Mouse (Mus musculus) heart, embryonic 11.5 days (tissue): ENCODE measurements at regions not wholly inside any gene's neighbourhood (a gene's known extent, or its start where the extent isn't known, plus 50 kb on each side); places are given as distances from the start of the nearest gene placed in this dataset.

Source experiments
- ATAC-seq: fragments of 200-750 bp; cut with Nextera tagmentation; replicated peaks from 2 replicates; pipeline ENCODE4 v1.8.0; 2017; ENCODE audit warnings: moderate library complexity; ENCODE audit not compliant: insufficient number of reproducible peaks, low FRiP score, low TSS enrichment
- H3K27ac ChIP-seq: fragments of 300-500 bp; sonication (generic); 2 replicates; pipeline ENCODE4 v1.5.1; 2014; ENCODE audit warnings: mild to moderate bottlenecking, low read depth, low read length
- H3K27me3 ChIP-seq: fragments of 300-500 bp; sonication (generic); 2 replicates; pipeline ENCODE4 v1.6.1; 2014; ENCODE audit warnings: mild to moderate bottlenecking, low read length, mixed read lengths; ENCODE audit not compliant: control insufficient read depth, insufficient read depth
- H3K36me3 ChIP-seq: fragments of 300-500 bp; sonication (generic); 2 replicates; pipeline ENCODE4 v1.6.1; 2014; ENCODE audit warnings: mild to moderate bottlenecking, low read length, moderate library complexity, mixed read lengths; ENCODE audit not compliant: control insufficient read depth, insufficient read depth
- H3K4me1 ChIP-seq: fragments of 300-500 bp; sonication (generic); 2 replicates; pipeline ENCODE4 v1.6.1; 2014; ENCODE audit warnings: low read length; ENCODE audit not compliant: control insufficient read depth, insufficient read depth
- H3K4me2 ChIP-seq: fragments of 300-500 bp; sonication (generic); 2 replicates; pipeline ENCODE4 v1.6.1; 2014; ENCODE audit warnings: mild to moderate bottlenecking, moderate library complexity
- H3K4me3 ChIP-seq: fragments of 300-500 bp; sonication (generic); 2 replicates; pipeline ENCODE4 v1.5.1; 2014; ENCODE audit warnings: low read depth, low read length
- H3K9ac ChIP-seq: fragments of 300-500 bp; sonication (generic); 2 replicates; pipeline ENCODE4 v1.6.1; 2014; ENCODE audit warnings: mild to moderate bottlenecking, low read depth, low read length, moderate library complexity
- H3K9me3 ChIP-seq: fragments of 300-500 bp; sonication (generic); replicated peaks from 2 replicates; pipeline ENCODE4 v1.6.1; 2016; ENCODE audit warnings: low read length; ENCODE audit not compliant: control insufficient read depth
- WGBS: fragments of 180-500 bp; shearing (Covaris S2); extraction: QIAGEN DNeasy Blood & Tissue Kit; methylation state at CpG from one replicate; pipeline ENCODE4 v1.1.7; 2014; ENCODE audit not compliant: insufficient replicate concordance; 5-methylcytosine and 5-hydroxymethylcytosine counted together

DNA sequence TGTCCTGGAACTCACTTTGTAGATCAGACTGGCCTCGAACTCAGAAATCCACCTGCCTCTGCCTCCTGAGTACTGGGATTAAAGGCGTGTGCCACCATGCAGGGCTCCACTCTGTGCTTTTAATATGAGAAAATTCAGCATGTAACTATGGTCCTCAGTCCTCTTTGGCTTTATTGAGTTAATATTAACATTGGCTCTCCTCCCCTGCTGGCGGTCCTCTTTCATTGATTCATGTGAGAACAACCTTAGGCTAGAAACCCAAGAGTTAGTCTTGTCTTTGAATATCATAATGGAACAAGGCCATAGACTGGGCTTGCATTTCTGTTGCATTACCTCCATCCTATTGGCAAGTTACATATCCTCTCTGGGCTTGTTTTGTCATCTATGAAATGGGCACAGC, 216.1 kb upstream of the Gmds start:
- Histone ChIP-seq H3K4me2 (no peak overlapping the region), H3K9ac (no peak overlapping the region), H3K27me3 (no peaks in the 10 kb centered on the region), H3K4me3 (no peak overlapping the region), H3K36me3 (no peaks in the 10 kb centered on the region), H3K4me1 (no peaks in the 10 kb centered on the region), H3K9me3 (no peaks in the 10 kb centered on the region), H3K27ac (no peak overlapping the region)
- WGBS, result 79% methylated on average over 3 of the region's 3 CpGs
- no peak for ATAC-seq

DNA sequence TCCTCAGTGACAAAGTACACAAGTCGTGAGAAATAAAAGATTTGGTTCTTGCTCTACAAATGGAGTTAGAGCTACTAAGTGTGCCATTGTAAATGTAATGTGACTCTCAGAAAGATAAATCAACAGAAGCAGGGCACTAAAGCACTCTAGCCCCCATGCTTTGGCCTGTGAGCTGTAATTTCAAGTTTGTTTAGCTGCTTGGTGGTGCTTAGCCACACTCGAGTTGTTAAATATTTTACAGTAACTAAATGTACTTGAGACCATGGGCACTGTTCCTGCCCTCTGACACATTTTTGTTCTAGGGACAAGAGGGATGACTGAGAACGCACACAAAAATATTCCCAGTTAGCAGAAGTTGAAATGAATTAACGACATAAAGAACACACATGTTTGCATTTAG, 214.6 kb upstream of the Gmds start:
- Histone ChIP-seq H3K27me3 (no peaks in the 10 kb centered on the region), H3K9me3 (no peaks in the 10 kb centered on the region), H3K9ac (no peak overlapping the region), H3K4me2 (no peak overlapping the region), H3K36me3 (no peaks in the 10 kb centered on the region), H3K4me1 (no peaks in the 10 kb centered on the region), H3K4me3 (no peak overlapping the region), H3K27ac (no peak overlapping the region)
- 78% methylated on average over 4 of the region's 4 CpGs for whole genome bisulfite sequencing
- no peak for ATAC-seq

- ATAC-seq, result no peak
- no peak overlapping the region for H3K9ac ChIP-seq
- no peak overlapping the region for H3K27ac ChIP-seq
- no peaks in the 10 kb centered on the region for H3K9me3 ChIP-seq
- H3K27me3 ChIP-seq, result no peaks in the 10 kb centered on the region
- WGBS, result 73% methylated on average over 3 of the region's 3 CpGs
- H3K4me3 ChIP-seq, result no peak overlapping the region
- no peaks in the 10 kb centered on the region for H3K4me1 ChIP-seq
- no peak overlapping the region for H3K4me2 ChIP-seq
- H3K36me3 ChIP-seq, result no peaks in the 10 kb centered on the region
Observed at GRCm38 (mm10) chr13:32550113-32550512, 211.6 kb upstream of the Gmds start.

DNA sequence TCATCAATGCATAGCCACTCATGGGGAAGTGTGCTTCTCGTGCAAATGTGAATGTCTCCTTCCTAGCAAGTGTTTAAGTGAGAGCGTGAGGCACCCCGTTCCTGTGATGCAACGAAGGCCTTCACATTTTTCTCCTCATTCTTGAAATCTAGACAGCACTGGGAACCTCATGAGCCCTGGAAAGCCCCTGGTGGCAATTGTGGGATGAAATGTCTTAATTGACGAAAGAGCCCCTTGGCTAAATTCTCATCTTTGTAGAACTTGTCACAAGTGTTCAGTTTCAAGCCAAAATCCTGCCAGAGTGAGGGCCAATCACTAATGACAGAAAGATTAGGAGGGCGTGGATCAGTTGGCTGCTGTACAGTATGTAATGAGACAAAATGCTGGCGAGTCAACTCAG, 208.6 kb upstream of the Gmds start:
- Histone ChIP-seq H3K4me1 (no peaks in the 10 kb centered on the region), H3K4me2 (no peak overlapping the region), H3K4me3 (no peak overlapping the region), H3K9me3 (no peaks in the 10 kb centered on the region), H3K27me3 (no peaks in the 10 kb centered on the region), H3K36me3 (no peaks in the 10 kb centered on the region), H3K27ac (no peak overlapping the region), H3K9ac (no peak overlapping the region)
- ATAC-seq, result no peak
- WGBS, result 76% methylated on average over 7 of the region's 7 CpGs

- no peak overlapping the region for H3K4me3 ChIP-seq
- 68% methylated on average over 7 of the region's 7 CpGs for whole genome bisulfite sequencing
- H3K27ac ChIP-seq, result no peak overlapping the region
- H3K9me3 ChIP-seq, result no peaks in the 10 kb centered on the region
- ATAC-seq, result no peak
- H3K4me1 ChIP-seq, result no peaks in the 10 kb centered on the region
- no peak overlapping the region for H3K4me2 ChIP-seq
- H3K27me3 ChIP-seq, result no peaks in the 10 kb centered on the region
- H3K36me3 ChIP-seq, result no peaks in the 10 kb centered on the region
- no peak overlapping the region for H3K9ac ChIP-seq
Observed at GRCm38 (mm10) chr13:32544986-32545740, 206.6 kb upstream of the Gmds start.

DNA sequence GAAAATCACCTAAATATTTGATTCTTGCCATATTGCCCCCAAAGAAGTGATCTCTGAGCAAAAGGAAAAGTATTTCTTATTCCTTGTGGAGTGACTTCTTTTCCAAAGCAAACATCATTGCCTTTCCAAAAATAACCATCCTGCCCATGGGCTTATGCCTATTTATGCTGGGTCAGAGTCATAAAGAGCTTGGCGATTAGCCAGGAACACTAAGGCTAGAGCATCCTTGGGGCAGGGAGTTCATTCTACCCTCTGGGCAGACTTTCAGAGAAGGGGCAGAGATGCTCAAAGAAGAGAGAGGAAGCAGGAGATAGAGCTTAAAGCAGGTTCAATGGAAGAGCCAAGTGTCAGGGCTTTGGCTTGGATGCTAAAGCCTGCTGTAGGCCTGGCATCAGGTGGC, 203.1 kb upstream of the Gmds start:
- WGBS, result 89% methylated on average over 1 of the region's 1 CpGs
- H3K36me3 ChIP-seq, result no peaks in the 10 kb centered on the region
- H3K4me2 ChIP-seq, result no peak overlapping the region
- H3K27ac ChIP-seq, result no peak overlapping the region
- H3K4me3 ChIP-seq, result no peak overlapping the region
- H3K9me3 ChIP-seq, result no peaks in the 10 kb centered on the region
- no peaks in the 10 kb centered on the region for H3K4me1 ChIP-seq
- H3K27me3 ChIP-seq, result no peaks in the 10 kb centered on the region
- no peak overlapping the region for H3K9ac ChIP-seq
- no peak for ATAC-seq

GRCm38 (mm10) chr13:32536241-32536640, 197.7 kb upstream of the Gmds start:
- Histone ChIP-seq H3K4me2 (no peak overlapping the region), H3K27ac (no peak overlapping the region), H3K9me3 (no peaks in the 10 kb centered on the region), H3K36me3 (no peaks in the 10 kb centered on the region), H3K4me3 (no peak overlapping the region), H3K27me3 (no peaks in the 10 kb centered on the region), H3K4me1 (no peaks in the 10 kb centered on the region), H3K9ac (no peak overlapping the region)
- WGBS, result 83% methylated on average over 4 of the region's 4 CpGs
- ATAC-seq, result no peak

GRCm38 (mm10) chr13:32535602-32536001, 197.1 kb upstream of the Gmds start:
- Histone ChIP-seq H3K4me1 (no peaks in the 10 kb centered on the region), H3K4me3 (no peak overlapping the region), H3K36me3 (no peaks in the 10 kb centered on the region), H3K4me2 (no peak overlapping the region), H3K27me3 (no peaks in the 10 kb centered on the region), H3K9me3 (no peaks in the 10 kb centered on the region), H3K27ac (no peak overlapping the region), H3K9ac (no peak overlapping the region)
- 83% methylated on average over 4 of the region's 4 CpGs for WGBS
- ATAC-seq, result no peak

- Histone ChIP-seq H3K4me3 (no peak overlapping the region), H3K9ac (no peak overlapping the region), H3K4me1 (no peaks in the 10 kb centered on the region), H3K27ac (no peak overlapping the region), H3K9me3 (no peaks in the 10 kb centered on the region), H3K27me3 (no peaks in the 10 kb centered on the region), H3K36me3 (no peaks in the 10 kb centered on the region), H3K4me2 (no peak overlapping the region)
- no peak for ATAC-seq
- WGBS, result 68% methylated on average over 3 of the region's 3 CpGs
Observed at GRCm38 (mm10) chr13:32530926-32531512, 192.5 kb upstream of the Gmds start.
